Mouse (Mus musculus): ENCODE measurements at regions not wholly inside any gene's neighbourhood (a gene's known extent, or its start where the extent isn't known, plus 50 kb on each side); places are given as distances from the start of the nearest gene placed in this dataset.

- TF ChIP-seq EP300 (IDR thresholded peaks at IDR 0.05) (peak; percentile 56), CTCF (IDR thresholded peaks at IDR 0.05) (no peak)
Observed at GRCm38 (mm10) chr10:111094405-111094804, 70.1 kb upstream of the Osbpl8 start.
